Mouse (Mus musculus): Measurements from ENCODE around the gene Rasgrf1. TPM values are rescaled to one million over a fixed set of nuclear protein-coding genes. Genes with fewer than 3 reads are reported as not detected.

Rasgrf1 gene
- total and polyA plus RNA-seq, 3 experiments, result not detected

GRCm38 (mm10) chr9:90021442-90021841, 111.7 kb downstream of the Rasgrf1 start:
- no peak overlapping the region for H3K9ac ChIP-seq (ENCODE audit: insufficient read depth, low read depth)
- H3K9me3 ChIP-seq (replicated peaks; ENCODE audit: low read length), result no peaks in the 10 kb centered on the region
- no peaks in the 10 kb centered on the region for H3K27me3 ChIP-seq (replicated peaks)
- dilution Hi-C loops (cut with MboI; ENCODE audit: extremely low pct_ligation_motif_present, extremely low pct_unique_long_range_greater_than_20kb, low sequenced_read_pairs), result no loop called here
- no peak overlapping the region for H3K27ac ChIP-seq (ENCODE audit: insufficient read depth, low read depth)
- TF ChIP-seq EP300 (IDR thresholded peaks at IDR 0.05; ENCODE audit: low read length), result peak; percentile 65
- peak; percentile 85 for TF ChIP-seq IRF4 (IDR thresholded peaks at IDR 0.05; ENCODE audit: low read depth, low read length)
- no peak for TF ChIP-seq CHD1 (IDR thresholded peaks at IDR 0.05; ENCODE audit: low read depth, low read length)
- H3K4me2 ChIP-seq (ENCODE audit: insufficient read depth, low read depth, poor library complexity, severe bottlenecking), result no peak overlapping the region
- no peaks in the 10 kb centered on the region for H3K36me3 ChIP-seq (replicated peaks in 1 of 2; ENCODE audit: control insufficient read depth in 1 of 2, insufficient read depth in 1 of 2, low read length in 1 of 2)
- H3K4me1 ChIP-seq (ENCODE audit: control insufficient read depth in 1 of 2, insufficient read depth in 2 of 2), result peaks cover 5 to 23% of the 10 kb centered on the region in 2 experiments; a peak in 3 of 4 replicates
- no peaks in the 10 kb centered on the region for H3K79me2 ChIP-seq (replicated peaks; ENCODE audit: control insufficient read depth, extremely low read depth, insufficient read depth, poor library complexity, severe bottlenecking)
- in situ Hi-C loops (cut with MboI; ENCODE audit: low pct_ligation_motif_present, low pct_unique_long_range_greater_than_20kb, low sequenced_read_pairs), result no loop called here
- peak; percentile 40 for DNase-seq (ENCODE audit: extremely low read depth)
- H3K4me3 ChIP-seq (replicated peaks in 1 of 3; ENCODE audit: low read depth in 2 of 3, low read length in 2 of 3, poor library complexity in 1 of 3), result no peak overlapping the region

DNA sequence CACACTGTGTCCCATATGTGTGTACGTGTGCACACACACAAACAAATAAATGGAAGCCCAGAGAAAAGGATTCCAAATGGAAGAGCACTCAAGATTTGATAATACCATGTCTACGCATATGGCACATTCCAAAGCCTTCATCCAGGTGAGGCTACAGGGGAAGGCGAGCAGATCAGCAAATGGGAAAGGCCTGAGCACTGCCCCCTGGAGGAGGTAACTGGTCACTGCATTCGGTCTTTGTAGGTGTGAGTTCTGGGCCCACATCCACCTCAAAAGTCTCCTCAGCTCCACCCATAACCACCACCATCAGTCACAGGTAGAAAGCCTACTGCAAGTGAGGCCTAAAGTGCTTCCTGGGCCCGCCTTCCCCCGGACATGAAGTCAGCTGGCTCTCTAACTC, 118.0 kb downstream of the Rasgrf1 start:
- no peaks in the 10 kb centered on the region for H3K9me3 ChIP-seq (replicated peaks; ENCODE audit: low read length)
- H3K9ac ChIP-seq (ENCODE audit: insufficient read depth, low read depth), result no peak overlapping the region
- H3K4me3 ChIP-seq (replicated peaks in 1 of 3; ENCODE audit: low read depth in 2 of 3, low read length in 2 of 3, poor library complexity in 1 of 3), result no peak overlapping the region
- peaks cover 4 to 20% of the 10 kb centered on the region in 2 experiments; a peak in 3 of 4 replicates for H3K4me1 ChIP-seq (ENCODE audit: control insufficient read depth in 1 of 2, insufficient read depth in 2 of 2)
- in situ Hi-C loops (cut with MboI; ENCODE audit: low pct_ligation_motif_present, low pct_unique_long_range_greater_than_20kb, low sequenced_read_pairs) (no loop called here), dilution Hi-C loops (cut with MboI; ENCODE audit: extremely low pct_ligation_motif_present, extremely low pct_unique_long_range_greater_than_20kb, low sequenced_read_pairs) (no loop called here)
- H3K79me2 ChIP-seq (replicated peaks; ENCODE audit: control insufficient read depth, extremely low read depth, insufficient read depth, poor library complexity, severe bottlenecking), result no peaks in the 10 kb centered on the region
- no peak overlapping the region for H3K27ac ChIP-seq (ENCODE audit: insufficient read depth, low read depth)
- H3K27me3 ChIP-seq (replicated peaks), result no peaks in the 10 kb centered on the region
- no peak overlapping the region for H3K4me2 ChIP-seq (ENCODE audit: insufficient read depth, low read depth, poor library complexity, severe bottlenecking)
- TF ChIP-seq TBP (conservative IDR thresholded peaks at IDR 0.05; ENCODE audit: low read depth, low read length) (no peak), HCFC1 (IDR thresholded peaks at IDR 0.05; ENCODE audit: low read depth, low read length) (no peak), PAX5 (IDR thresholded peaks at IDR 0.05; ENCODE audit: low read length) (no peak), CTCF (conservative IDR thresholded peaks at IDR 0.05 in 1 of 2, IDR thresholded peaks at IDR 0.05 in 1 of 2; ENCODE audit: low read depth in 2 of 2, low read length in 2 of 2) (peak; percentile 45 to 51; a peak in 3 of 4 replicates)
- DNase-seq (ENCODE audit: extremely low read depth), result no peak
- H3K36me3 ChIP-seq (replicated peaks in 1 of 2; ENCODE audit: control insufficient read depth in 1 of 2, insufficient read depth in 1 of 2, low read length in 1 of 2), result no peaks in the 10 kb centered on the region

DNA sequence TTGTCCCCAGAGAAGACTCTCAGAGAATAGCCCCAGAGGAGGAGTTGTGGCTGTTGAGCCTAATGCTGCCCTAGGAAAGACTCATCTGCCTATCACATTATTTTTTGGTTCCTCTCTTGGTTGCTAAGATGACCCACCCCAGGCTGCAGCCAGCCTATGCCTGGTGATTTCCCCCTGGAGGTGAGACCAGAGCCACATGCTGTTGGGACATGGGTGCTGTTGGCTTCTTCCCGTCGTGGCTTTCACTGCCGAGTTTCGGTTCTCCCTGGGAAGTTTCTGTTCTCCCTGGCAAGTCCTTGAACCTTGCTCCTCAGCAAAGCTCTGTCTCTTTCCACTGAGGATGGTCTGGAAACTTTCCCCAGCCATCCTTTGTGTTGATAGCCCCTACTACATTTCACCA, 124.2 kb downstream of the Rasgrf1 start:
- H3K9me3 ChIP-seq (replicated peaks; ENCODE audit: low read length), result no peaks in the 10 kb centered on the region
- DNase-seq (ENCODE audit: extremely low read depth), result peak; percentile 58
- peaks cover 24 to 45% of the 10 kb centered on the region in 2 experiments for H3K4me1 ChIP-seq (ENCODE audit: control insufficient read depth in 1 of 2, insufficient read depth in 2 of 2)
- H3K4me2 ChIP-seq (ENCODE audit: insufficient read depth, low read depth, poor library complexity, severe bottlenecking), result no peak overlapping the region; the same call in 1 of the 2 replicates
- no peaks in the 10 kb centered on the region for H3K27me3 ChIP-seq (replicated peaks)
- in situ Hi-C loops (cut with MboI; ENCODE audit: low pct_ligation_motif_present, low pct_unique_long_range_greater_than_20kb, low sequenced_read_pairs) (no loop called here), dilution Hi-C loops (cut with MboI; ENCODE audit: extremely low pct_ligation_motif_present, extremely low pct_unique_long_range_greater_than_20kb, low sequenced_read_pairs) (no loop called here)
- no peak overlapping the region for H3K4me3 ChIP-seq (replicated peaks in 1 of 3; ENCODE audit: low read depth in 2 of 3, low read length in 2 of 3, poor library complexity in 1 of 3)
- no peak overlapping the region for H3K9ac ChIP-seq (ENCODE audit: insufficient read depth, low read depth)
- H3K36me3 ChIP-seq (replicated peaks in 1 of 2; ENCODE audit: control insufficient read depth in 1 of 2, insufficient read depth in 1 of 2, low read length in 1 of 2), result no peaks in the 10 kb centered on the region
- TF ChIP-seq ZC3H11A (IDR thresholded peaks at IDR 0.05; ENCODE audit: low read depth, low read length) (no peak), EP300 (IDR thresholded peaks at IDR 0.05; ENCODE audit: low read length) (peak; percentile 85), NELFE (IDR thresholded peaks at IDR 0.05; ENCODE audit: low read depth, low read length) (no peak), SMC3 (IDR thresholded peaks at IDR 0.05; ENCODE audit: low read depth, low read length) (no peak), UBTF (IDR thresholded peaks at IDR 0.05; ENCODE audit: low read depth, low read length) (no peak), NRF1 (IDR thresholded peaks at IDR 0.05; ENCODE audit: low read depth, low read length) (no peak), MEF2A (IDR thresholded peaks at IDR 0.05; ENCODE audit: borderline replicate concordance, low read depth, low read length) (no peak), MYC (IDR thresholded peaks at IDR 0.05; ENCODE audit: low read depth, low read length) (0 out of 2 replicates have a peak, but pooled peaks have one; percentile 51), CTCF (conservative IDR thresholded peaks at IDR 0.05 in 1 of 2, IDR thresholded peaks at IDR 0.05 in 1 of 2; ENCODE audit: low read depth in 2 of 2, low read length in 2 of 2) (no peak), MXI1 (IDR thresholded peaks at IDR 0.05; ENCODE audit: low read depth, low read length) (no peak), TCF12 (IDR thresholded peaks at IDR 0.05; ENCODE audit: low read depth, low read length) (no peak), USF1 (IDR thresholded peaks at IDR 0.05; ENCODE audit: low read depth, low read length) (no peak), MAFK (IDR thresholded peaks at IDR 0.05; ENCODE audit: insufficient replicate concordance, low read length) (no peak), ELF1 (IDR thresholded peaks at IDR 0.05; ENCODE audit: low read depth, low read length) (no peak), MAX (IDR thresholded peaks at IDR 0.05; ENCODE audit: low read length) (no peak), CHD2 (IDR thresholded peaks at IDR 0.05; ENCODE audit: low read length) (no peak), JUN (IDR thresholded peaks at IDR 0.05; ENCODE audit: insufficient read depth, low read depth, low read length) (no peak), POLR2A (IDR thresholded peaks at IDR 0.05; ENCODE audit: low read depth, low read length) (no peak), IRF4 (IDR thresholded peaks at IDR 0.05; ENCODE audit: low read depth, low read length) (peak; percentile 88)
- no peak overlapping the region for H3K27ac ChIP-seq (ENCODE audit: insufficient read depth, low read depth)
- no peaks in the 10 kb centered on the region for H3K79me2 ChIP-seq (replicated peaks; ENCODE audit: control insufficient read depth, extremely low read depth, insufficient read depth, poor library complexity, severe bottlenecking)
